Mouse (Mus musculus) heart, embryonic 14.5 days (tissue): ENCODE measurements at regions not wholly inside any gene's neighbourhood (a gene's known extent, or its start where the extent isn't known, plus 50 kb on each side); places are given as distances from the start of the nearest gene placed in this dataset.

Experiments used
- ATAC-seq: fragments of 200-750 bp; cut with Nextera tagmentation; 2 replicates; pipeline ENCODE4 v1.8.0; 2017; ENCODE audit warnings: low read depth, moderate TSS enrichment; ENCODE audit not compliant: insufficient number of reproducible peaks, insufficient read depth, low FRiP score
- H3K27ac ChIP-seq, 2 experiments: fragments of 200-500 bp in 1 of 2; fragments of 300-500 bp in 1 of 2; sonication (generic) in 1 of 2; replicated peaks in 1 of 2; 2 replicates each; pipeline ENCODE4 v1.5.1; 2012 to 2014; ENCODE audit warnings: low read depth in 2 of 2, low read length in 2 of 2, control low read depth in 1 of 2, mild to moderate bottlenecking in 1 of 2, mixed read lengths in 1 of 2; ENCODE audit not compliant: control insufficient read depth in 1 of 2, insufficient read depth in 1 of 2
- H3K27me3 ChIP-seq: fragments of 300-500 bp; sonication (generic); 2 replicates; pipeline ENCODE4 v1.6.1; 2014; ENCODE audit warnings: mild to moderate bottlenecking, low read length, control low read depth; ENCODE audit not compliant: control insufficient read depth, insufficient read depth
- H3K36me3 ChIP-seq: fragments of 300-500 bp; sonication (generic); 2 replicates; pipeline ENCODE4 v1.6.1; 2014; ENCODE audit warnings: mild to moderate bottlenecking, control low read depth, low read length, mixed read lengths; ENCODE audit not compliant: control insufficient read depth, insufficient read depth
- H3K4me1 ChIP-seq, 2 experiments: fragments of 200-500 bp in 1 of 2; fragments of 300-500 bp in 1 of 2; sonication (generic) in 1 of 2; 2 replicates each; pipeline ENCODE4 v1.6.1; 2012 to 2014; ENCODE audit warnings: low read length in 2 of 2, control low read depth in 1 of 2, mixed read lengths in 1 of 2; ENCODE audit not compliant: control insufficient read depth in 2 of 2, insufficient read depth in 2 of 2
- H3K4me2 ChIP-seq: fragments of 300-500 bp; sonication (generic); 2 replicates; pipeline ENCODE4 v1.6.1; 2014; ENCODE audit warnings: mild to moderate bottlenecking, low read length
- H3K4me3 ChIP-seq, 2 experiments: fragments of 200-500 bp in 1 of 2; fragments of 300-500 bp in 1 of 2; sonication (generic) in 1 of 2; 2 replicates each; pipeline ENCODE4 v1.5.1; 2012 to 2014; ENCODE audit warnings: low read length in 2 of 2, mild to moderate bottlenecking in 2 of 2, control low read depth in 1 of 2, low read depth in 1 of 2, moderate library complexity in 1 of 2; ENCODE audit not compliant: control insufficient read depth in 1 of 2, insufficient read depth in 1 of 2
- H3K9ac ChIP-seq: fragments of 300-500 bp; sonication (generic); 2 replicates; pipeline ENCODE4 v1.6.1; 2014; ENCODE audit warnings: mild to moderate bottlenecking, low read length
- H3K9me3 ChIP-seq: fragments of 300-500 bp; sonication (generic); 2 replicates; pipeline ENCODE4 v1.6.1; 2016; ENCODE audit warnings: low read length, control low read depth; ENCODE audit not compliant: control insufficient read depth
- WGBS: fragments of 180-500 bp; shearing (Covaris S2); extraction: QIAGEN DNeasy Blood & Tissue Kit; methylation state at CpG from one replicate; pipeline ENCODE4 v1.1.7; 2014; 5-methylcytosine and 5-hydroxymethylcytosine counted together

GRCm38 (mm10) chr13:71003517-71003916 lies 161.9 kb upstream of the Adamts16 start:
- no peak overlapping the region for H3K4me3 ChIP-seq
- H3K27me3 ChIP-seq = no peaks in the 10 kb centered on the region
- H3K4me2 ChIP-seq = no peak overlapping the region
- H3K4me1 ChIP-seq = no peaks in the 10 kb centered on the region
- ATAC-seq = no peak
- no peak overlapping the region for H3K9ac ChIP-seq
- H3K9me3 ChIP-seq = no peaks in the 10 kb centered on the region
- H3K27ac ChIP-seq = no peak overlapping the region
- H3K36me3 ChIP-seq = no peaks in the 10 kb centered on the region
- 80% methylated on average over 3 of the region's 3 CpGs for WGBS

GRCm38 (mm10) chr13:71001278-71001677 lies 159.7 kb upstream of the Adamts16 start:
- Histone ChIP-seq H3K36me3 (no peaks in the 10 kb centered on the region), H3K9me3 (no peaks in the 10 kb centered on the region), H3K4me2 (no peak overlapping the region), H3K27ac (no peak overlapping the region), H3K4me1 (no peaks in the 10 kb centered on the region), H3K27me3 (no peaks in the 10 kb centered on the region), H3K4me3 (no peak overlapping the region), H3K9ac (no peak overlapping the region)
- 9% methylated on average over 2 of the region's 2 CpGs for WGBS
- ATAC-seq = no peak

DNA sequence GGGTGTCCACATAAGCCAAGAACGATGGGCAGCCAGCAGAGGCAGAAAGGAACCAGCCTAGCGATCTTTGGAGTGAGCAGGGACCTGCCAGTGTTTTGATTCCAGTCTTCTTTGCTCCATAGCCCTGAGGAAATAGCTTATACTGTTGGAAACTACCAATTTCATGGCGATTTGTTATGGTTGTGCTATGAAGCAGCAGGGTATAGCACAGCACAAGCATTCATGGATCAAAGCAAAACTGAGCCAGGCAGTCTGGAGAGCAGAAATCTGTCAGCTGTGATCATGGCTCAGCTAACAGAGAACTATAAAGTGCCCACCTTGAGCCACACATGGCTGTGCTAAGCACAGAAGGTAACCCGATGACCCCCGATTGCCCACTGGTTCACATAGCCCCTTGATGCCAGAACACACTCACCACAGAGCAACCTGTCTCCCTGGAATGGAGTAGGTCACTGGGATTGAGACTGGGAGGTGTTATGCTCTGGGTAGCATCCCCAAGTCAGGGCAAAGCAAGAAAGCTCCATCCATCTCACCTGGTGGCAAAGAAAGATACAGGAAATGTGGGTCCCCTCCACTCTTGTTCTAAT lies 158.9 kb upstream of the Adamts16 start:
- no peaks in the 10 kb centered on the region for H3K27me3 ChIP-seq
- H3K4me2 ChIP-seq = no peak overlapping the region
- H3K4me1 ChIP-seq = no peaks in the 10 kb centered on the region
- no peaks in the 10 kb centered on the region for H3K36me3 ChIP-seq
- no peak overlapping the region for H3K4me3 ChIP-seq
- ATAC-seq = no peak
- H3K9me3 ChIP-seq = no peaks in the 10 kb centered on the region
- H3K27ac ChIP-seq = no peak overlapping the region
- 67% methylated on average over 5 of the region's 5 CpGs for WGBS
- H3K9ac ChIP-seq = no peak overlapping the region

DNA sequence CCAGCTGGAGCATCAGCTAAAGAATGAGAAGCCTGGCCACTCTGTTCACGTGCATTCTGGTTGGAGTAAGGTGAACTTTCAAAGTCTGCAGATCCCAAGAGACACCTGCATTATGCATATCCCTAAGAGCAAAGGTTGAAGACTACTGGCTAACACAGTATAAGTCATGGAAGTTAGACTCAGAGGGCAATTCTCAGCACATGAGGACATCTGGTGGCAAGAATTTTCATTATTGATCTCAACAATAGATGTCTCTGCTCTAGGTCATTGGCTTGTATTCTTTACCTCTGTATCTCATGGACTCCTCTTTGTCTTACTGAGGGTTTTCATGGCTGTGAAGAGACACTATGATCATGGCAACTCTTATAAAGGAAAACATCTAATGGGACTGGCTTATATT lies 151.9 kb upstream of the Adamts16 start:
- no peaks in the 10 kb centered on the region for H3K9me3 ChIP-seq
- no peaks in the 10 kb centered on the region for H3K27me3 ChIP-seq
- H3K27ac ChIP-seq = no peak overlapping the region
- no peaks in the 10 kb centered on the region for H3K4me1 ChIP-seq
- no peak overlapping the region for H3K4me2 ChIP-seq
- no peak for ATAC-seq
- no peak overlapping the region for H3K9ac ChIP-seq
- no peak overlapping the region for H3K4me3 ChIP-seq
- WGBS = 53% methylated on average over 1 of the region's 1 CpGs
- H3K36me3 ChIP-seq = no peaks in the 10 kb centered on the region

GRCm38 (mm10) chr13:70989999-70990645 lies 148.5 kb upstream of the Adamts16 start:
- H3K36me3 ChIP-seq = no peaks in the 10 kb centered on the region
- H3K4me2 ChIP-seq = no peak overlapping the region
- WGBS = 85% methylated on average over 10 of the region's 10 CpGs
- H3K9ac ChIP-seq = no peak overlapping the region
- H3K4me3 ChIP-seq = no peak overlapping the region
- H3K4me1 ChIP-seq = no peaks in the 10 kb centered on the region
- H3K27me3 ChIP-seq = no peaks in the 10 kb centered on the region
- no peak for ATAC-seq
- H3K9me3 ChIP-seq = no peaks in the 10 kb centered on the region
- H3K27ac ChIP-seq = no peak overlapping the region

DNA sequence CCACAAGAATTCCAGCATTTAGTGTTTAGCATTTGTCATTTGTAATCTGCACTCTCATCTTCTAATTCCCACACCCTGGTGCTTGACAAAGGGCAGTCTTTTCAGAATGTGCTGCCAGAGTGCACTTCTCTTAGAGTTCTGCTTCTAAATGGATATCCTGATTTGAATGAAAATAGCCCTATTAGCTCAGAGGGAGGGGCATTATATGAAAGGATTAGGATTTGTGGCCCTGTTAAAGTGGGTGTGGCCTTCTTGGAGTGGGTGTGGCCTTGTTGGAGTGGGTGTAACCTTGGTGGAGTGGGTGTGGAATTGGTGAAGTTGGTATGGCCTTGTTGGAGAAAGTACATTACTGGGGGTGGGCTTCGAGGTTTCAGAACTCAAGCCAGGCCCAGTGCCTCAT lies 137.7 kb upstream of the Adamts16 start:
- Histone ChIP-seq H3K36me3 (no peaks in the 10 kb centered on the region), H3K27ac (no peak overlapping the region), H3K4me2 (no peak overlapping the region), H3K4me1 (no peaks in the 10 kb centered on the region), H3K9ac (no peak overlapping the region), H3K4me3 (no peak overlapping the region), H3K27me3 (no peaks in the 10 kb centered on the region), H3K9me3 (no peaks in the 10 kb centered on the region)
- no peak for ATAC-seq
- 81% methylated on average over 1 of the region's 1 CpGs for WGBS

- 84% methylated on average over 5 of the region's 5 CpGs for WGBS
- Histone ChIP-seq H3K9ac (no peak overlapping the region), H3K27me3 (no peaks in the 10 kb centered on the region), H3K4me2 (no peak overlapping the region), H3K4me1 (no peaks in the 10 kb centered on the region), H3K4me3 (no peak overlapping the region), H3K36me3 (no peaks in the 10 kb centered on the region), H3K27ac (no peak overlapping the region), H3K9me3 (no peaks in the 10 kb centered on the region)
- no peak for ATAC-seq
These were observed 137.1 kb upstream of the Adamts16 start for GRCm38 (mm10) chr13:70978547-70979307.
